Mouse (Mus musculus): ENCODE measurements at regions not wholly inside any gene's neighbourhood (a gene's known extent, or its start where the extent isn't known, plus 50 kb on each side); places are given as distances from the start of the nearest gene placed in this dataset.

GRCm38 (mm10) chr4:127562602-127563001 lies 204.6 kb upstream of the Gjb5 start:
- no peak for TF ChIP-seq CTCF (conservative IDR thresholded peaks at IDR 0.05)
- H3K27ac ChIP-seq: no peak overlapping the region
- no peak overlapping the region for H3K4me3 ChIP-seq
- DNase-seq (ENCODE audit: low spot score in 2 of 2): no peak

DNA sequence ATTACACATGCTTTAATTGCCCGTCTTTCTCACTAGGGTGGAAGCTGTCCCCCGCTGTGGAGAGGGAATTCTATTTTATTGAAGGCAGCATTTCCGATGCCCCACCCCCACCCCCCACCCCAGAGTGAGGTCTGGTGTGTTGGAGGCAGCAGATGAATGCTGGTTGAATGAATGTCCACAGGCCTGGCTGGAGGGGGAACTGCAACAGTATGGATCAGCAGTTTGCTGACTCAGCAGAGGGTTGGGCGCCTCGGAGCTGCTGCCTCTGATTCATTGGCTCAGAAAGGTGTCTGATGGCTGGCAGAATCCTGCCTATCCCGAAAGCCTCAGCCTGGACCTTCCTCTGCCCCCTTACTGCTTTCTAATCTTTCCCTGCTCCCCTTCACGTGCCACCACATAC lies 200.6 kb upstream of the Gjb5 start:
- DNase-seq (ENCODE audit: low spot score in 2 of 2): no peak
- no peak overlapping the region for H3K27ac ChIP-seq
- H3K4me3 ChIP-seq: no peak overlapping the region
- TF ChIP-seq CTCF (conservative IDR thresholded peaks at IDR 0.05): no peak

DNA sequence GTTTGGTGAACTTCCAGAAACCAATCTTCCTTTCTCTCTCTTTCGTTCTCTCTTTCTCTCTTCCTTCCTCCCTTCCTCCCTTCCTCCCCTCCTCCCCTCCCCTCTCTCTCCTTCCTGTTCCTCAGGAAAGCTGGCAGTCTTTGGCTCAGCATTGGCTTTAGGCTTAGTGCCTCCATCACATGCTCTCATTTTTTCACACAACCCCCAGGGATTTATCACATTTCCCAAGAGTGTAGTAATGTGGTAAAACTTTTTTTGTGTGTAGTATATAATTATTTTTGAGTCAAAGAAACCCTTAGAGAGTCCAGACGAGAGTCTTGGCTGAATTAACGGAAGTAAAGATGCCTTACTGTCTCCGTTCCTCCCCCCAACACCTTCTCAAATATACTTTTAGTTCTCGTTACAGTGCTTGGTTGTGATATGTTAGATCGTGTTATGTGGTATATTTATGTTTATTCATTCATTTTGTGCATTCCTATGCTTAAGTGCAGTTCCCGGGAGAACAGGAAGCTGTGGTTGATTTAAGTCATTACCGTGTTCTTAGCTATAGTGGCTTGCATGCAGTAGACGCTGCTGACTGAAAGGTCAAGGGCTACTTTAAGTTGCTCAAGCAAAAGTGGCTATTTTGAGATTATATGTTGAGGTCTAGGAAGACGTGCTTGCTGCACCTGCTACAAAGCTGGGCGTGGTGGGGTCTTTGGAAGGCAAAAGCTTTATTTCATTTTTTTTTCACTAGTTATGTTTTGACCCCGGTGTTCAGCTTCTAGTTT lies 194.7 kb upstream of the Gjb5 start:
- Histone ChIP-seq H3K27ac (no peak overlapping the region), H3K4me3 (no peak overlapping the region)
- DNase-seq (ENCODE audit: low spot score in 2 of 2): no peak
- TF ChIP-seq CTCF (conservative IDR thresholded peaks at IDR 0.05): no peak

- Histone ChIP-seq H3K4me3 (peak overlapping the region; percentile 20; the same call in 1 of the 2 replicates), H3K27ac (no peak overlapping the region)
- DNase-seq (ENCODE audit: low spot score in 2 of 2): peak in 1 of 2 experiments; percentile 11
- no peak for TF ChIP-seq CTCF (conservative IDR thresholded peaks at IDR 0.05)
These were observed 191.6 kb upstream of the Gjb5 start for GRCm38 (mm10) chr4:127549581-127549980.

DNA sequence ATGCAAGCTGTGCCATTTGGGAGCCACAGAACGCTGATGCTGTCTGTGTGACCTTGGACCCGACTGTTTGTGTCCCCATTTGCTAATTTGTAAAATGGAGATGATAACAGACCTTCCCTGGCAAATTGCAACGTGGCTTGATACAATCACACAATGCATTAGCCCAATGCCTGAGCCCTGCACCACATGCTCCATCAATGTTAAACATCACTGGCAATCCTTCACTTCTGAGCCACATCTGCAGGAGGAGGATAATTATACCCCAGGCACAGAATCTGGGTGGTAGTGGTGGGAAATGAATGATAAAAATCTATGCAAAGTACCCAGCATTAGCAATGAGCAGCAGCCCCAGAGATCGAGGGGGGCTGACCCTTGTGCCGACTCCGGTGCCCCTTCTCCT lies 191.0 kb upstream of the Gjb5 start:
- Histone ChIP-seq H3K4me3 (no peak overlapping the region), H3K27ac (no peak overlapping the region)
- no peak for TF ChIP-seq CTCF (conservative IDR thresholded peaks at IDR 0.05)
- no peak for DNase-seq (ENCODE audit: low spot score in 2 of 2)

- peak overlapping the region; percentile 88; the same call in 1 of the 2 replicates for H3K27ac ChIP-seq
- no peak overlapping the region for H3K4me3 ChIP-seq
- DNase-seq (ENCODE audit: low spot score in 2 of 2): no peak
- no peak for TF ChIP-seq CTCF (conservative IDR thresholded peaks at IDR 0.05)
These were observed 187.1 kb upstream of the Gjb5 start for GRCm38 (mm10) chr4:127545106-127545505.

- Histone ChIP-seq H3K27ac (peak overlapping the region; percentile 88), H3K4me3 (no peak overlapping the region)
- peak; percentile 61 to 65 for DNase-seq (ENCODE audit: low spot score in 2 of 2)
- no peak for TF ChIP-seq CTCF (conservative IDR thresholded peaks at IDR 0.05)
These were observed 185.3 kb upstream of the Gjb5 start for GRCm38 (mm10) chr4:127543276-127543675.

GRCm38 (mm10) chr4:127542771-127543170 lies 184.8 kb upstream of the Gjb5 start:
- Histone ChIP-seq H3K4me3 (no peak overlapping the region), H3K27ac (peak overlapping the region; percentile 88)
- DNase-seq (ENCODE audit: low spot score in 2 of 2): peak in 1 of 2 experiments; percentile 11
- TF ChIP-seq CTCF (conservative IDR thresholded peaks at IDR 0.05): no peak

DNA sequence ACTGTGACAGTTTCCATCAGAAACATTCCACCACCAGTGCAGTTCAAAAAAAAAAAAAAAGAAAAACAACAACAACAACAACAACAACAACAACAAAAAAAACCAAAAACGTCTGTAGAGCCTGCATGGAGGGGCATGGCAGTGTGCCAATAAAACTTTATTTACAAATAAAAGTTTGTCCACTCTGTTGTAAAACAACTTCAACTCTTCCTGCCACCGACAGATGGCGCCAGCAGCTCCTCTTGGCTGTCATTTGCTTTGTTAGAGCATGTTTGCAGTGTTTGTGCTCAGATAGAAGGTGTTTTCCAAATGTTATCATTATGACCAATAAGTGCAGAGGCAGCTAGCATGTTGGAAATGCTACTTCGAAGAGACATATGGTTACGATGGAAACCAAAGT lies 179.0 kb upstream of the Gjb5 start:
- peak; percentile 43 to 47 for DNase-seq (ENCODE audit: low spot score in 2 of 2)
- Histone ChIP-seq H3K27ac (no peak overlapping the region), H3K4me3 (no peak overlapping the region)
- peak; percentile 85 for TF ChIP-seq CTCF (conservative IDR thresholded peaks at IDR 0.05)

- no peak overlapping the region for H3K27ac ChIP-seq
- no peak for DNase-seq (ENCODE audit: low spot score in 2 of 2)
- TF ChIP-seq CTCF (conservative IDR thresholded peaks at IDR 0.05): peak; percentile 69
- no peak overlapping the region for H3K4me3 ChIP-seq
These were observed 177.6 kb upstream of the Gjb5 start for GRCm38 (mm10) chr4:127535630-127536029.

DNA sequence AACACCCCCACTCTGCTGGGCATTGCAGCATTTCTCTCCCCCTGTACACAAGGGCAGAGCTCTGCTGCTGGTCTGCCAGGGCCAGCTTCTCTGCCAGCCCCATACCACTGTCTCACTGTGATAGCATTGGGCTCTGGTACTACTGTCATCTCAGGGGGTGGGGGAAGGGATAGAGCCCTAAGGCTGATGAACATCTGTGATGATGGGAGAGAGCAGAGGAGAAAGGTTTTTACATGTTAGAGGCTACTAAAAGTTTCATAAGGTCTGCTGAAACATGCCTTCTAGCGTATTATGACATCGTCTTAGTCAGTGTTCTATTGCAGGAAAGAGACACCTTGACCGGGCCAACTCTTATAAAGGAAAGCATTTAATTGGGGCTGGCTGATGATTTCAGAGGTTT lies 176.4 kb upstream of the Gjb5 start:
- Histone ChIP-seq H3K27ac (no peak overlapping the region), H3K4me3 (no peak overlapping the region)
- TF ChIP-seq CTCF (conservative IDR thresholded peaks at IDR 0.05): no peak
- DNase-seq (ENCODE audit: low spot score in 2 of 2): no peak

DNA sequence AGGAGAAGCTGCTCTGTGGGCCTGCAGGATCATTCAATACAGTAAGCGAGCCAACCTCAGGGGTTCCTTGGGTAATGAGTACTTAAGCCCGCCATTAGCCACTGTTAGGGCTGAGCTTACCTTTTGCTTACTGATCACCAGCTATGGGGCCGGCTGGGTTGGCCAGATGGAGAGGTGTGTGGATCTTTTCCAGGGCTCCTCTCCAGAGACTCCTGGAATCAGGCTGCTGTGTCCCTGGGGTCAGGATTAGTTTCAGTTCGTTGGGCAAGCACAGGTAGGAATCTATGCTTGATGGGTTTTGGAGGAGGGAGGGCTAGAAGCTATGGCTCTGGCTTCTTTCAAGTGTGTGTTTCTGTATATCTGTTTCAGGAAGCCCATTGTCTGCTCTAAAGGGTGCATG lies 175.7 kb upstream of the Gjb5 start:
- Histone ChIP-seq H3K27ac (no peak overlapping the region), H3K4me3 (no peak overlapping the region)
- DNase-seq (ENCODE audit: low spot score in 2 of 2): no peak
- no peak for TF ChIP-seq CTCF (conservative IDR thresholded peaks at IDR 0.05)

- no peak overlapping the region for H3K4me3 ChIP-seq
- no peak for DNase-seq (ENCODE audit: low spot score in 2 of 2)
- H3K27ac ChIP-seq: no peak overlapping the region
- no peak for TF ChIP-seq CTCF (conservative IDR thresholded peaks at IDR 0.05)
These were observed 172.8 kb upstream of the Gjb5 start for GRCm38 (mm10) chr4:127530779-127531178.

GRCm38 (mm10) chr4:127522151-127522550 lies 164.2 kb upstream of the Gjb5 start:
- no peak for TF ChIP-seq CTCF (conservative IDR thresholded peaks at IDR 0.05)
- no peak for DNase-seq (ENCODE audit: low spot score in 2 of 2)
- Histone ChIP-seq H3K4me3 (no peak overlapping the region), H3K27ac (no peak overlapping the region)

Measured in layer of hippocampus, adult 2 months (tissue).